Mouse (Mus musculus) midbrain, embryonic 15.5 days (tissue): Measurements from ENCODE around the gene Olfr853. TPM values are rescaled to one million over a fixed set of nuclear protein-coding genes. Genes with fewer than 3 reads are reported as not detected.

ENCODE experiments used
- ATAC-seq: fragments of 200-750 bp; cut with Nextera tagmentation; replicated peaks from 2 replicates; pipeline ENCODE4 v1.8.0; 2017; ENCODE audit warnings: moderate TSS enrichment
- H3K27ac ChIP-seq: fragments of 300-500 bp; sonication (generic); 2 replicates; pipeline ENCODE4 v1.5.1; 2015; ENCODE audit warnings: mild to moderate bottlenecking, inconsistent platforms
- H3K27me3 ChIP-seq: fragments of 300-500 bp; sonication (generic); replicated peaks from 2 replicates; pipeline ENCODE4 v1.6.1; 2015; ENCODE audit warnings: inconsistent platforms
- H3K36me3 ChIP-seq: fragments of 300-500 bp; sonication (generic); replicated peaks from 2 replicates; pipeline ENCODE4 v1.6.1; 2015; ENCODE audit warnings: inconsistent platforms
- H3K4me1 ChIP-seq: fragments of 300-500 bp; sonication (generic); 2 replicates; pipeline ENCODE4 v1.6.1; 2015; ENCODE audit warnings: inconsistent platforms
- H3K4me2 ChIP-seq: fragments of 300-500 bp; sonication (generic); 2 replicates; pipeline ENCODE4 v1.6.1; 2015; ENCODE audit warnings: inconsistent platforms, mild to moderate bottlenecking, moderate library complexity
- H3K4me3 ChIP-seq: fragments of 300-500 bp; sonication (generic); 2 replicates; pipeline ENCODE4 v1.5.1; 2015; ENCODE audit warnings: mild to moderate bottlenecking, inconsistent platforms
- H3K9ac ChIP-seq: fragments of 300-500 bp; sonication (generic); 2 replicates; pipeline ENCODE4 v1.6.1; 2015; ENCODE audit warnings: mild to moderate bottlenecking, inconsistent platforms
- H3K9me3 ChIP-seq: fragments of 300-500 bp; sonication (generic); 2 replicates; pipeline ENCODE4 v1.6.1; 2016; ENCODE audit warnings: inconsistent platforms
- WGBS: fragments of 180-500 bp; shearing (Covaris S2); methylation state at CpG from one replicate; pipeline ENCODE4 v1.1.7; 2015; ENCODE audit warnings: mixed read lengths; 5-methylcytosine and 5-hydroxymethylcytosine counted together
- polyA plus RNA-seq: library from polyadenylated mRNA; unstranded; fragments of >200 nt; fragmentation: Nextera tagmentation; extraction: Ambion mirVana; gene quantifications from 2 replicates; pipeline ENCODE4 v1.2.1, GENCODE M21; 2015

Gene Olfr853
- polyA plus RNA-seq, result not detected in 2 replicates

- no peak within 1 kb of the TSS for H3K4me3 ChIP-seq
- 70% methylated on average over 1 of the region's 1 CpGs for WGBS
- no peak for ATAC-seq
Observed at GRCm38 (mm10) chr9:19540976-19541375, at the start of gene Olfr853. Gene Olfr853 (minus strand): TSS chr9:19541076.

DNA sequence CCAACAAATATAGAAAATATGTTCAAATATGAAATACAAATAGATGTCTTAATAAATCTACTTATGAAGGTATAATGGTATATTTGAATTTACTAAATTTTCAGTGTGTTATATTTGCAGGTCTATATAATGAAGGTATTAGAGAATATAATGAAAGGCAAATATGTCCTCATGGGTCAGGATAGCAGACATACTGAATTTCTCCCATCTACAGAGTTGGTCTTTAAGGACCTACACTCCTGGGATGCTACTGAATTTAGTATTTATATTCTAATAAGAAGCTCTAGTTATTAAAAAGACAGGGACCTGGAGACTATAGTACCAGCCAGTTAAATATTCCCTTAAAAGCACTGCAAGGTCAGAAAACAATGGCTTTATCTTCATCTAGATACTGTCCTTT lies 41.4 kb upstream of the Olfr853 start, which contains the start of gene Olfr855:
Gene Olfr855 (plus strand): TSS at position 301 of the 400 bp plus-strand sequence.
- H3K9ac ChIP-seq, result no peak within 1 kb of the TSS
- no peaks in the 10 kb centered on the region for H3K4me1 ChIP-seq
- no peak within 1 kb of the TSS for H3K4me3 ChIP-seq
- H3K27me3 ChIP-seq, result no peaks in the 10 kb centered on the region
- no peak within 1 kb of the TSS for H3K27ac ChIP-seq
- ATAC-seq, result no peak
- H3K36me3 ChIP-seq, result no peaks in the 10 kb centered on the region
- H3K9me3 ChIP-seq, result no peaks in the 10 kb centered on the region; the same call in 1 of the 2 replicates
- H3K4me2 ChIP-seq, result no peak within 1 kb of the TSS

More at GRCm38 (mm10) chr9:19540976-19541375, at the start of gene Olfr853:
- Histone ChIP-seq H3K4me1 (no peaks in the 10 kb centered on the region), H3K36me3 (no peaks in the 10 kb centered on the region), H3K27me3 (no peaks in the 10 kb centered on the region), H3K4me2 (no peak within 1 kb of the TSS), H3K27ac (no peak within 1 kb of the TSS), H3K9ac (no peak within 1 kb of the TSS), H3K9me3 (peaks cover 3% of the 10 kb centered on the region; the same call in 1 of the 2 replicates)

- H3K9ac ChIP-seq, result no peak within 1 kb of the TSS
- no peak for ATAC-seq
- H3K4me2 ChIP-seq, result no peak within 1 kb of the TSS
- H3K36me3 ChIP-seq, result no peaks in the 10 kb centered on the region
- H3K4me1 ChIP-seq, result no peaks in the 10 kb centered on the region
- H3K27ac ChIP-seq, result no peak within 1 kb of the TSS
- no peak within 1 kb of the TSS for H3K4me3 ChIP-seq
- H3K9me3 ChIP-seq, result peaks cover 4% of the 10 kb centered on the region; the same call in 1 of the 2 replicates
- WGBS, result 69% methylated on average over 1 of the region's 1 CpGs
- H3K27me3 ChIP-seq, result no peaks in the 10 kb centered on the region
Observed at GRCm38 (mm10) chr9:19567282-19567681, 26.4 kb upstream of the Olfr853 start, which contains the start of gene Olfr854. Gene Olfr854 (minus strand): TSS chr9:19567382.

DNA sequence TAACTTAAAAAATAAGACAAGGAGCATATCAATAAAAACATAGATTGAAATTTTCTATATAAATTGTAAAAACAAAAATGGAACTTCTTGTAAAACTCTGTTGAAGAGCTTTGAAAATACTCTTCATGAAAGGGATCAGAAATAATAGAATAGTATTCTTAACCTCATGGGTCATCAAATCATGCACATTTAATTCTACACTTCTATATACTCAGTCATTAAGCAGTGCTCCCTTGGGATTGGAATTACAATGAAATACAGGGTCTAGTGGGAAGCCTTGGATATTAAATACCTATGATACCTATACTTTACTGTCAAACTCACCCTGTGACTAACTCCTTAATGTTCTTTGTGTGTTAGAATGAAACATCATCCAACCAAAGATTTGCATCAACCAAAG lies 47.9 kb downstream of the Olfr853 start, which contains the start of gene Olfr851:
Gene Olfr851 (plus strand): TSS at position 301 of the 400 bp plus-strand sequence.
- Histone ChIP-seq H3K27me3 (no peaks in the 10 kb centered on the region), H3K36me3 (no peaks in the 10 kb centered on the region), H3K9me3 (peaks cover 3% of the 10 kb centered on the region; the same call in 1 of the 2 replicates)

More for the DNA sequence above, 47.9 kb downstream of the Olfr853 start, which contains the start of gene Olfr851:
- ATAC-seq, result no peak
- H3K27ac ChIP-seq, result no peak within 1 kb of the TSS
- no peak within 1 kb of the TSS for H3K4me3 ChIP-seq
- no peak within 1 kb of the TSS for H3K4me2 ChIP-seq
- H3K4me1 ChIP-seq, result no peaks in the 10 kb centered on the region
- no peak within 1 kb of the TSS for H3K9ac ChIP-seq

Other genes with a start within 250 kb of the Olfr853 start
- not detected in 2 replicates for gene Olfr844, start 224.7 kb downstream of the Olfr853 start, polyA plus RNA-seq
- not detected in 2 replicates for gene Olfr845, start 204.6 kb downstream of the Olfr853 start, polyA plus RNA-seq
- gene Olfr846, start 177.1 kb downstream of the Olfr853 start, polyA plus RNA-seq, result not detected in 2 replicates
- gene Olfr847, start 162.4 kb downstream of the Olfr853 start, polyA plus RNA-seq, result not detected in 2 replicates
- gene Olfr849, start 100.8 kb downstream of the Olfr853 start, polyA plus RNA-seq, result not detected in 2 replicates
- not detected in 2 replicates for gene Olfr850, start 62.8 kb downstream of the Olfr853 start, polyA plus RNA-seq
- not detected in 2 replicates for gene Olfr851, start 47.8 kb downstream of the Olfr853 start, polyA plus RNA-seq
- not detected in 2 replicates for gene Olfr854, start 26.3 kb upstream of the Olfr853 start, polyA plus RNA-seq
- not detected in 2 replicates for gene Olfr855, start 41.5 kb upstream of the Olfr853 start, polyA plus RNA-seq
- gene Zfp317, start 81.0 kb upstream of the Olfr853 start, polyA plus RNA-seq, result 39.0 and 39.4 TPM in 2 replicates
- not detected in 2 replicates for gene Olfr857, start 168.4 kb upstream of the Olfr853 start, polyA plus RNA-seq
- not detected in 2 replicates for gene Olfr58, start 239.2 kb upstream of the Olfr853 start, polyA plus RNA-seq